Mouse (Mus musculus) cortical plate, adult 2 months (tissue): ENCODE results near the gene Utp6.

Source experiments
- CTCF ChIP-seq: fragments of 200-500 bp; IDR thresholded peaks from 2 replicates; pipeline ENCODE4 v1.5.1; 2011; ENCODE audit warnings: mild to moderate bottlenecking, control low read depth, low read length; ENCODE audit not compliant: insufficient read depth; ENCODE audit errors: extremely low read depth
- POLR2A ChIP-seq: fragments of 200-500 bp; IDR thresholded peaks from 2 replicates; pipeline ENCODE4 v1.6.1; 2011; ENCODE audit warnings: mild to moderate bottlenecking, low read length, control low read depth; ENCODE audit not compliant: insufficient read depth; ENCODE audit errors: extremely low read depth

- TF ChIP-seq CTCF (no peak), POLR2A (no peak)
These were observed 29.4 kb upstream of the Utp6 start for GRCm38 (mm10) chr11:79991600-79991999.
